ENCODE assay signal across 8 mouse cellular contexts in the genomic region with DNA sequence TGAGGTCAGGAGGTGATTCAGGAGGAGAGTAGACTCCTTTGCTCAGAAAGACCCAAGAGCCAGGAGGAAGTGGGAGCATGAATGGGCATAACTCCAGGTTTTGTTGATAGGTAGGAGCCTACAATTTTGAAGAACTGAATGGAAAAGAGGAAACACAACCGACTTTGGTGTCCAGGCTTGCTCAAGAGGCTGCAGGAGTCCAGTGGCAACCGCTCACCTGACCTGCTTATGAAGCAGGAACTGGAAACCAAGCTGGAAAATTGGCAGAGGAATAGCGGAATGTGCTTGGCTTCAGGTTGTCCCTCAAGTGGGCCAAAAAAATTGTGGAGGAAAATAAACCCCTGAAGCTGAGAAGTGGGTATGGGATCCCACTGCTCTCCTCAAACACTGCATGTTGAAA.
DNase-seq lines count a peak whose midpoint lies in the region; ATAC-seq lines count a peak whose summit lies in the region.
"Had no signal": no experiment of that assay in that cellular context is flagged by ENCODE, and none has a peak within 500 bp of the region (broad histone marks: within the 10 kb centered on the region; RNA-seq: fewer than 3 reads in every experiment).

No protein-coding gene starts in this region.

- peak; percentile 30 for DNase-seq in gastrocnemius, postnatal 25 days
- no peak for DNase-seq in gastrocnemius, postnatal 36 days
- DNase-seq in cerebellum, adult 11-12 months: peak; percentile 79
- DNase-seq in cerebellum, adult 9-10 months: peak; percentile 82
- no peak for DNase-seq in natural killer cell, adult 2 months (ENCODE audit: low spot score in 2 of 2)
- DNase-seq: kidney, adult 18-20 months had no signal

- peak; percentile 77 for ATAC-seq in granulocyte monocyte progenitor cell, adult 5-6 weeks (replicated peaks; ENCODE audit: poor library complexity, severe bottlenecking)
- no peak for ATAC-seq in erythroid progenitor cell, adult 5-6 weeks (replicated peaks; ENCODE audit: low FRiP score, poor library complexity, severe bottlenecking)

- intact Hi-C loops in gastrocnemius, postnatal 36 days (cut with DNase I): no loop called here

Comparison
In these comparisons a context has a peak if more than half of its experiments do, and no peak if none do; other contexts are left out.
1. DNase-seq: peak in gastrocnemius, postnatal 25 days (single experiment), cerebellum, adult 11-12 months (single experiment) and cerebellum, adult 9-10 months (single experiment); none in gastrocnemius, postnatal 36 days (0 of 2) and natural killer cell, adult 2 months (0 of 2).